Mouse (Mus musculus) bone marrow macrophage, adult 2 months (primary cell): Measurements from ENCODE around the gene Gpx6.
A peak's percentile ranks its signal among the peaks of the same experiment; 100 is the strongest.

Experiments used
- CTCF ChIP-seq: IDR thresholded peaks from 2 replicates; pipeline ENCODE4 v1.5.1; 2012; ENCODE audit warnings: low read depth, mild to moderate bottlenecking, low read length, moderate library complexity
- POLR2A ChIP-seq: IDR thresholded peaks from 2 replicates; pipeline ENCODE4 v1.6.1; 2012; ENCODE audit warnings: mild to moderate bottlenecking, low read depth, low read length, borderline replicate concordance

DNA sequence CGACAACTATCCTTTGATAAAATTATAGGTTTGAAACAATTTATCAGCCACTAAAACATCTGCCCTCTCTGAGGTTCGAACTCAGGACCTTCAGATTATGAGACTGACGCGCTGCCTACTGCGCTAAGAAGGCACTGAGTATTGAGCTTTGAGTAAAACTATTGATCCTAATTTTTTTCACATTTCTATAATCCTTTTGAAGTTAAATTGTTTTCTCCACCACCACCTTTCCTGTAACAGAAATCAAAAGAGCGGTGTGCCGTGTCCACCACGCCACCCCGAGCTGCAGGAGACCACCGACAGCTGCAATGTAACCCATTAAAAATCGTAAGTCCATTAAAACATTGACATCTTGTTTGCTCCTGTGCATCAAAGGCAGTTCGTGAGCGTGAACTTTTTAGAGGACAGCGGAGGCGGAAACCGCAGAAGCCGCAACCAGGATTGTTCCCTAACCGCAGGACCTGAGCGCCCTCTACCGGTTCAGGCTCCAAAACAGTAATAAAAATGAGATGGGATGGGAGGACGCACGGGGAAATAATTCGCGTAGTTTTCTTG lies 14.8 kb downstream of the Gpx6 start:
- TF ChIP-seq CTCF = peak; percentile 83
- TF ChIP-seq POLR2A = no peak
